Mouse (Mus musculus): ENCODE measurements at regions not wholly inside any gene's neighbourhood (a gene's known extent, or its start where the extent isn't known, plus 50 kb on each side); places are given as distances from the start of the nearest gene placed in this dataset.

GRCm38 (mm10) chr7:136501855-136502847, 392.3 kb upstream of the Mgmt start:
- DNase-seq (ENCODE audit: low spot score in 2 of 2), result no peak

GRCm38 (mm10) chr7:136511389-136511788, 383.0 kb upstream of the Mgmt start:
- no peak for DNase-seq (ENCODE audit: low spot score in 2 of 2)

- DNase-seq (ENCODE audit: low spot score in 2 of 2), result no peak
Observed at GRCm38 (mm10) chr7:136515376-136515775, 379.0 kb upstream of the Mgmt start.

GRCm38 (mm10) chr7:136525821-136526220, 368.6 kb upstream of the Mgmt start:
- DNase-seq (ENCODE audit: low spot score in 2 of 2), result no peak

- no peak for DNase-seq (ENCODE audit: low spot score in 2 of 2)
Observed at GRCm38 (mm10) chr7:136530006-136530785, 364.2 kb upstream of the Mgmt start.

GRCm38 (mm10) chr7:136531301-136531700, 363.1 kb upstream of the Mgmt start:
- no peak for DNase-seq (ENCODE audit: low spot score in 2 of 2)

GRCm38 (mm10) chr7:136541876-136542655, 352.3 kb upstream of the Mgmt start:
- no peak for DNase-seq (ENCODE audit: low spot score in 2 of 2)

- DNase-seq (ENCODE audit: low spot score in 2 of 2), result no peak
Observed at GRCm38 (mm10) chr7:136542896-136543295, 351.5 kb upstream of the Mgmt start.

- DNase-seq (ENCODE audit: low spot score in 2 of 2), result no peak
Observed at GRCm38 (mm10) chr7:136547837-136548236, 346.6 kb upstream of the Mgmt start.

- DNase-seq (ENCODE audit: low spot score in 2 of 2), result no peak
Observed at GRCm38 (mm10) chr7:136556436-136556835, 338.0 kb upstream of the Mgmt start.

- no peak for DNase-seq (ENCODE audit: low spot score in 2 of 2)
Observed at GRCm38 (mm10) chr7:136559536-136559935, 334.9 kb upstream of the Mgmt start.

- DNase-seq (ENCODE audit: low spot score in 2 of 2), result no peak
Observed at GRCm38 (mm10) chr7:136570911-136571310, 323.5 kb upstream of the Mgmt start.

GRCm38 (mm10) chr7:136581896-136582295, 312.5 kb upstream of the Mgmt start:
- no peak for DNase-seq (ENCODE audit: low spot score in 2 of 2)

- no peak for DNase-seq (ENCODE audit: low spot score in 2 of 2)
Observed at GRCm38 (mm10) chr7:136584361-136584760, 310.1 kb upstream of the Mgmt start.

- no peak for DNase-seq (ENCODE audit: low spot score in 2 of 2)
Observed at GRCm38 (mm10) chr7:136588491-136588890, 305.9 kb upstream of the Mgmt start.

- DNase-seq (ENCODE audit: low spot score in 2 of 2), result no peak
Observed at GRCm38 (mm10) chr7:136590947-136591346, 303.5 kb upstream of the Mgmt start.

GRCm38 (mm10) chr7:136607278-136608120, 286.9 kb upstream of the Mgmt start:
- DNase-seq (ENCODE audit: low spot score in 2 of 2), result no peak

GRCm38 (mm10) chr7:136613496-136613895, 280.9 kb upstream of the Mgmt start:
- no peak for DNase-seq (ENCODE audit: low spot score in 2 of 2)

GRCm38 (mm10) chr7:136624496-136624895, 269.9 kb upstream of the Mgmt start:
- DNase-seq (ENCODE audit: low spot score in 2 of 2), result no peak

- DNase-seq (ENCODE audit: low spot score in 2 of 2), result peak; percentile 3
Observed at GRCm38 (mm10) chr7:136631089-136631488, 263.3 kb upstream of the Mgmt start.

- DNase-seq (ENCODE audit: low spot score in 2 of 2), result no peak
Observed at GRCm38 (mm10) chr7:136640160-136640559, 254.3 kb upstream of the Mgmt start.

Data from layer of hippocampus, adult 8-10 months (tissue).